Mouse (Mus musculus) regulatory T cell (primary cell): ENCODE results near the gene Ankrd44.

Experiments
- in situ Hi-C: fragments of 300-600 bp; cut with MboI, MseI; formaldehyde crosslinking; loops from one replicate; pipeline ENCODE4 v1.15.1; 2025; ENCODE audit warnings: high pct_unique_total_duplicates

Gene Ankrd44

GRCm38 (mm10) chr1:54707888-54708565 is 218.2 kb downstream of the Ankrd44 start:
- in situ Hi-C loops, result no loop called here

- in situ Hi-C loops, result no loop called here
These were observed 218.9 kb downstream of the Ankrd44 start for GRCm38 (mm10) chr1:54707036-54707887.

GRCm38 (mm10) chr1:54706621-54707020 is 219.6 kb downstream of the Ankrd44 start:
- in situ Hi-C loops, result no loop called here

GRCm38 (mm10) chr1:54703466-54703865 is 222.7 kb downstream of the Ankrd44 start:
- in situ Hi-C loops, result no loop called here

- in situ Hi-C loops, result no loop called here
These were observed 223.3 kb downstream of the Ankrd44 start for GRCm38 (mm10) chr1:54702918-54703317.

GRCm38 (mm10) chr1:54695396-54695795 is 230.8 kb downstream of the Ankrd44 start:
- in situ Hi-C loops, result no loop called here

GRCm38 (mm10) chr1:54691824-54692223 is 234.4 kb downstream of the Ankrd44 start:
- in situ Hi-C loops, result no loop called here

- in situ Hi-C loops, result no loop called here
These were observed 235.8 kb downstream of the Ankrd44 start for GRCm38 (mm10) chr1:54690291-54690965.

- in situ Hi-C loops, result no loop called here
These were observed 237.7 kb downstream of the Ankrd44 start for GRCm38 (mm10) chr1:54688441-54688840.

GRCm38 (mm10) chr1:54684316-54684715 is 241.9 kb downstream of the Ankrd44 start:
- in situ Hi-C loops, result loop anchor here (5.0 kb wide), 1 partner anchor 38 kb away; no protein-coding TSS in a partner anchor

- in situ Hi-C loops, result no loop called here
These were observed 246.6 kb downstream of the Ankrd44 start for GRCm38 (mm10) chr1:54679556-54679955.

GRCm38 (mm10) chr1:54678037-54678436 is 248.2 kb downstream of the Ankrd44 start:
- in situ Hi-C loops, result no loop called here

- in situ Hi-C loops, result no loop called here
These were observed 250.7 kb downstream of the Ankrd44 start for GRCm38 (mm10) chr1:54675478-54675877.

GRCm38 (mm10) chr1:54667991-54668390 is 258.2 kb downstream of the Ankrd44 start:
- in situ Hi-C loops, result no loop called here

- in situ Hi-C loops, result no loop called here
These were observed 260.4 kb downstream of the Ankrd44 start for GRCm38 (mm10) chr1:54665582-54666405.

GRCm38 (mm10) chr1:54665095-54665494 is 261.1 kb downstream of the Ankrd44 start:
- in situ Hi-C loops, result no loop called here

GRCm38 (mm10) chr1:54660674-54661073 is 265.5 kb downstream of the Ankrd44 start:
- in situ Hi-C loops, result no loop called here

- in situ Hi-C loops, result no loop called here
These were observed 267.6 kb downstream of the Ankrd44 start for GRCm38 (mm10) chr1:54658558-54658957.

- in situ Hi-C loops, result no loop called here
These were observed 277.9 kb downstream of the Ankrd44 start for GRCm38 (mm10) chr1:54648237-54648636.

- in situ Hi-C loops, result no loop called here
These were observed 278.8 kb downstream of the Ankrd44 start for GRCm38 (mm10) chr1:54647335-54647745.

- in situ Hi-C loops, result no loop called here
These were observed 285.9 kb downstream of the Ankrd44 start for GRCm38 (mm10) chr1:54640184-54640795.
